Mouse (Mus musculus): Measurements from ENCODE around the gene Abcb8. TPM values are rescaled to one million over a fixed set of nuclear protein-coding genes. Genes with fewer than 3 reads are reported as not detected.

Gene Abcb8
- polyA plus RNA-seq, 1 experiment, result 16.8 TPM

DNA sequence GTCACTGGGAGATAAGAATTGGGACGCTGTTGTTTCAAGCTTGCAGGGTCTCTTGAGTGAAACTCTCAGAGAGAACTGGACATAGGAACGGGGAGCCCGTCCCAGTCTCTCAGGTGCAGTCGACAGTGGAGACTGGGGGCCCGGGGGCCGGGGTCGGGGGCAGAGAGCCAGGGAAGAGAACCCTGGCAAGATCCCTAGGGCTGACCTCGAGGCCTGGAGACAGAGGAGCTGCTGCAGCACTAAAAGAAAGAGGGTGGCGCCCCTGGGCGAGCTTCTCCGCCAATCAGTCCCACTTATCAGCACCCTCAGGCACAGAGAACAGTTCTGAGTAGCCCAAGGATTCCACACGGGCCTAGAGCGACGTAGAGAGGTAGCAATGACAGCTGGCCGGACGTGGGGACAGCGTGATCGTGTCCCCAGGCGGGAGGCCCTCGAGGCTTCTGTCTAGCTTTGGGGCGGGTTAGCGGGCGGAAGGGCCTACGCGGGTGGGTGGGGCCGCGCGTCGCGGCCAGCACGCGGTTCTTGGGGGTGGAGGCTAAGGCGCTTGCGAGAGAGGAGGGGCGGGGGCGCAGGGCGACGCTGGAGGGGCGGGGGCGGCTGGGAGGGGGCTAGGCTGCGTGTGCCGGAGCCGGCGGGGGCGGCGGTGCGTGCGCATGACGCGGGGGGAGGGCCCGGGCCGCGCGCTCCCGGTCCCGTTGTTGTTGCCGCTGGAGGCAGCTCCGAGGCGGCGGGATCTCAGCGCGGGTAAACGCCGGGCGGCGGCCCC is 58.0 kb downstream of the Abcb8 start:
- peak; percentile 50 for TF ChIP-seq POLR2A (IDR thresholded peaks at IDR 0.05; ENCODE audit: borderline replicate concordance, low read depth, low read length)
- no peak for TF ChIP-seq CTCF (IDR thresholded peaks at IDR 0.05; ENCODE audit: low read depth, low read length)
- Histone ChIP-seq H3K4me1 (ENCODE audit: control insufficient read depth, insufficient read depth, low read length) (peaks cover 31% of the 10 kb centered on the region), H3K27ac (ENCODE audit: insufficient read depth, low read depth, low read length) (peak overlapping the region; percentile 77), H3K4me3 (ENCODE audit: insufficient read depth, low read length) (peak overlapping the region; percentile 98)

DNA sequence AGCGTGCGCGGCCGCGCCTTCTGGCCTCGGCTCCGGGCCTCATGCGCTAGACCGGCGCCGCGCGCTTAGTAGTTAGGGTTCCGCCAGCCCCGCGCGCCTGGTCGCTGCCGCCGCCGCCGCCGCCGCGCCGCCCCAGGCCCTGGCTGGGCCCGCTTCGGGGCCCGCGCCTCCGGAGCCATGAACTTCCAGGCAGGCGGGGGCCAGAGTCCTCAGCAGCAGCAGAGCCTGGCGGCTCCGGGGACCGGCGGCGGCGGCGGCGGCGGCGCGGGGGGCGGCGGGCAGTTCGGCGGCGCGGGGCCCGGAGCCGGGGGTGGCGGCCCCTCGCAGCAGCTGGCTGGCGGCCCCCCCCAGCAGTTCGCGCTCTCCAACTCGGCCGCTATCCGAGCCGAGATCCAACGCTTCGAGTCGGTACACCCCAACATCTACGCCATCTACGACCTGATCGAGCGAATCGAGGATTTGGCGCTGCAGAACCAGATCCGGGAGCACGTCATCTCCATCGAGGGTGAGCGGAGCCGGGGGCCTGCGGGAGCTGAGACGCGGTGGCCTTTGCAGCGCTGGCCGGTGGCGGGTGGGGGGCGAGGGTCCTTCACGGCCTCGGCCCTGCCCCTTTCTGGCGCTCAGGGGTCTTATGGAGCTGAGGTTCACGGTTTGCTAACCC is 58.7 kb downstream of the Abcb8 start, which contains the start of gene Agap3:
Gene Agap3 (plus strand): TSS at position 148 of the 661 bp plus-strand sequence.
- no peak for TF ChIP-seq POLR2A (IDR thresholded peaks at IDR 0.05; ENCODE audit: borderline replicate concordance, low read depth, low read length)
- Histone ChIP-seq H3K4me3 (ENCODE audit: insufficient read depth, low read length) (peak within 1 kb of the TSS; percentile 98), H3K4me1 (ENCODE audit: control insufficient read depth, insufficient read depth, low read length) (peaks cover 32% of the 10 kb centered on the region), H3K27ac (ENCODE audit: insufficient read depth, low read depth, low read length) (peak within 1 kb of the TSS; percentile 81)

DNA sequence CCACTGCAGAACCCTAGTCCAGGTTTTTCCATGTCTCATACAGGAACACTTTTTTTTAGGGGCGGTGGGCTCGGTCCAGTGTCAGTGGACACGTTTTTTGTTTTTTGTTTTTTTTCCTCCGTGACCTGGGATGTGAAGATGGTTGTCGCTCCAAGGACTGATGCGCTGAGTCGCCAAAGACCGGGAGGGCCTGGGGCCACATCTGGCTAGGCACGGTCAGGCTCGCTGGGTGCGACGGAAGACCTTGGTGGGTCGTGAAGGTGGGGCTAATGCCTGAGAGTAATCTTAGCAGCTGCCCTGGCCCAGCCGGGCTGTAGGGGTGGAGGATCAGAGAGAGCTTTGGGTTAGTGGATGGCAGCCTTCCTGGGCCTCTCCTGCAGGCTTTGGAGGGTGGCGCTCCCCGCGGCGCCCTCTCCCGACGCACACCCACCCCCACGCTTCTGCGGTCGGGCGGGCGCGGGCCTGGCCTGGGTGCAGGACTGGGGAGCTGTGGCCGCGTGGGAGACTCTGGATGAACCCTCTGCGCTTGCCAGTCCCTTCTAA is 59.3 kb downstream of the Abcb8 start:
- Histone ChIP-seq H3K4me1 (ENCODE audit: control insufficient read depth, insufficient read depth, low read length) (peaks cover 32% of the 10 kb centered on the region), H3K4me3 (ENCODE audit: insufficient read depth, low read length) (peak overlapping the region; percentile 98), H3K27ac (ENCODE audit: insufficient read depth, low read depth, low read length) (peak overlapping the region; percentile 81)
- TF ChIP-seq CTCF (IDR thresholded peaks at IDR 0.05; ENCODE audit: low read depth, low read length) (no peak), POLR2A (IDR thresholded peaks at IDR 0.05; ENCODE audit: borderline replicate concordance, low read depth, low read length) (no peak)

DNA sequence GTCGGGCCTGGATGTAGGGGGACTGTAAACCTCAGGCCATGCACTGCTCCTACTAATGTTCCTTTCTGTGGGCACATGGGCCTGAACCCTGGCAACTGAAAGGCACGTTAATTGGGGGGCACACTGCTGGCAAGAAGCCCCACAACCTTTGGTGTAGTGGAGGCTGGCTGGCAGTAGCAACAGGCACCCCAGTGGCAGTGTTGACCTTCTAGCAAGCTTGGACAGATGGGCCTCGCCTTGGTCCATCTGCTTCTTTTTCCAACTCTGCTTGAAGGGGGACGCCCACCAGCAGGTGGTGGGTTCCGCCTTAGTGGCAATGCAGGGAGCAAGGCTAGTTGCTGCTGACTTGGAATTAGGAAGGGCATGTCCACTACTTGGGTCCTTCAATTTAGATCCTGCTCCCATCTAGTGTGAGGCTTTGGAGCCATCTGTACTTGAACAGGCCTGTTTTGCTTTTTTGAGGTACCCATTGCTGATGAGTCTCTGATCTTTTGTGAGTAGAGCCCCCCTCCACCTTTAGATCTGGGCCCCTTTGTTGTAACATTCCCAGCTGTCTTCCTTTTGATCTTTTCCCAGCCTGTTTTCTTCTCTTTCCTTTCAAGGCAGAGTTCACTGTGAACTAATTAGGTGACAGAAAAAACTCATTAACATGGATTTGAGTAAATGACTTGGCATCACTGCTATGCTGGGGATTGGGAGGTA is 60.0 kb downstream of the Abcb8 start:
- H3K27ac ChIP-seq (ENCODE audit: insufficient read depth, low read depth, low read length), result peak overlapping the region; percentile 81
- H3K4me3 ChIP-seq (ENCODE audit: insufficient read depth, low read length), result peak overlapping the region; percentile 98
- no peak for TF ChIP-seq CTCF (IDR thresholded peaks at IDR 0.05; ENCODE audit: low read depth, low read length)
- TF ChIP-seq POLR2A (IDR thresholded peaks at IDR 0.05; ENCODE audit: borderline replicate concordance, low read depth, low read length), result no peak
- H3K4me1 ChIP-seq (ENCODE audit: control insufficient read depth, insufficient read depth, low read length), result peaks cover 30% of the 10 kb centered on the region

DNA sequence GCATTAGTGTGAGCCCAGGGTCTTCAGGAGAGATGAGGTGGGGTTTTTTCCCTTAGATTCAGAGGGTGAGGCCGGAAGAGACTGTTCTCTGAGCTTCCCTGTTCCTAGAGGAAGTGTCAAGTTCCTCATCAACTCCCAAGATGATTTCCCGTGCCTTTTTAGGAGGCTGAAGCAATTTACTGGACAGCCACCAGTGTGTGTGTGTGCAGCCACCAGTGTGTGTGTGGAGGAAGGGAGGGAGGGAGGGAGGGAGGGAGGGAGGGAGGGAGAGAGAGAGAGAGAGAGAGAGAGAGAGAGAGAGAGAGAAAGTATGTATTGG is 60.5 kb downstream of the Abcb8 start:
- H3K4me1 ChIP-seq (ENCODE audit: control insufficient read depth, insufficient read depth, low read length), result peaks cover 30% of the 10 kb centered on the region

DNA sequence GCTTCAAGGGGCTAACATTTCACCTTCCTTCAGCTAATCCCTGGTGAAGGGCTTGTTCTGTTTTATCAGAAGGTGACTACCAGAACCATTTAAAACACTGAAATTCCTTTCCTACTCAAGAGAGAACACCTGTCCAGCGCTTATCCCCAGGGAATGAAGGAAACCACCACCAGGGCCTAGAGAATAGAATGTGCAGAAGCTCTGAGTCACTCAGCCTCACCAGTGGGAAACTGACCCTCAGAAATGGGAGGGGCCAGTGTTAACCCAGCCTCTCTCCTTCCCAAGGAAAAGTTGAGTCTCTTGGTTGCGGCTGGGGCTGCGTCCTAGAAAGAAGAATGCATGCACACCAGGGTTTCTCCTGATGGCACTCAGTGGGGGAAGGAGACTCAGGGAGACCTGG is 61.6 kb downstream of the Abcb8 start:
- Histone ChIP-seq H3K4me1 (ENCODE audit: control insufficient read depth, insufficient read depth, low read length) (peaks cover 30% of the 10 kb centered on the region), H3K4me3 (ENCODE audit: insufficient read depth, low read length) (no peak overlapping the region), H3K27ac (ENCODE audit: insufficient read depth, low read depth, low read length) (no peak overlapping the region)
- TF ChIP-seq POLR2A (IDR thresholded peaks at IDR 0.05; ENCODE audit: borderline replicate concordance, low read depth, low read length), result no peak
- no peak for TF ChIP-seq CTCF (IDR thresholded peaks at IDR 0.05; ENCODE audit: low read depth, low read length)

More for the DNA sequence above, 60.5 kb downstream of the Abcb8 start:
- TF ChIP-seq POLR2A (IDR thresholded peaks at IDR 0.05; ENCODE audit: borderline replicate concordance, low read depth, low read length), result no peak
- TF ChIP-seq CTCF (IDR thresholded peaks at IDR 0.05; ENCODE audit: low read depth, low read length), result no peak
- peak overlapping the region; percentile 81 for H3K27ac ChIP-seq (ENCODE audit: insufficient read depth, low read depth, low read length)
- peak overlapping the region; percentile 98 for H3K4me3 ChIP-seq (ENCODE audit: insufficient read depth, low read length)

DNA sequence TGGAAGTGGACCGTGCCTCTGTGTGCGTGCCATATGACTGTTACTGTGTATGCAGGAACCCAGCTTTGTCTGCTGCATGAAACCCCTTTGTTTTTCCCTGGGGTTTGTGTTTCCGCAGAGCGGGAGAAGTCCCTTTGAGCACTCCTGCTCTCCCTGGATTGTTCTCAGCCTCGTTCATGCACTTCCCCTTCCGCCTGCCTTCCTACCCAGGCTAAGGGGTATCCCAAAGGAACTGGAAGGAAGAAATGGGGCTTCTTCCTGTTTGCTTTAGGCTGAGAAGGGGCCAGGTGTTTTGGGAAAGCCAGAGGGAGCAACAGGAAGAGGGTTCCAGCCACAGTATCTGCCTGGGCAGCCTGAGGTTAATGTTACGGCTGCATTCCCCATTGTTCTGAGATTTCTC is 62.1 kb downstream of the Abcb8 start:
- Histone ChIP-seq H3K4me3 (ENCODE audit: insufficient read depth, low read length) (no peak overlapping the region), H3K4me1 (ENCODE audit: control insufficient read depth, insufficient read depth, low read length) (peaks cover 30% of the 10 kb centered on the region), H3K27ac (ENCODE audit: insufficient read depth, low read depth, low read length) (no peak overlapping the region)
- no peak for TF ChIP-seq CTCF (IDR thresholded peaks at IDR 0.05; ENCODE audit: low read depth, low read length)
- no peak for TF ChIP-seq POLR2A (IDR thresholded peaks at IDR 0.05; ENCODE audit: borderline replicate concordance, low read depth, low read length)

Other genes starting within 250 kb of the Abcb8 start
- 5.5 and 8.4 TPM in 2 replicates for gene Nupl2, start 228.7 kb upstream of the Abcb8 start, polyA plus RNA-seq (2012; ENCODE audit: insufficient read depth, insufficient read length, missing spikeins)
- gene Kcnh2, start 42.1 kb upstream of the Abcb8 start, polyA plus RNA-seq (2012; ENCODE audit: insufficient read depth, insufficient read length, missing spikeins), result not detected in 2 replicates
- gene Nos3, start 28.9 kb upstream of the Abcb8 start, polyA plus RNA-seq (2012; ENCODE audit: insufficient read depth, insufficient read length, missing spikeins), result not detected in 2 replicates
- 0.39 and 1.1 TPM in 2 replicates for gene Atg9b, start 1.5 kb upstream of the Abcb8 start, polyA plus RNA-seq (2012; ENCODE audit: insufficient read depth, insufficient read length, missing spikeins)
- gene Asic3, start 19.7 kb downstream of the Abcb8 start, polyA plus RNA-seq (2012; ENCODE audit: insufficient read depth, insufficient read length, missing spikeins), result not detected in 2 replicates
- 55.5 and 59.9 TPM in 2 replicates for gene Cdk5, start 29.9 kb downstream of the Abcb8 start, polyA plus RNA-seq (2012; ENCODE audit: insufficient read depth, insufficient read length, missing spikeins)
- 41.8 and 45.1 TPM in 2 replicates for gene Slc4a2, start 30.2 kb downstream of the Abcb8 start, polyA plus RNA-seq (2012; ENCODE audit: insufficient read depth, insufficient read length, missing spikeins)
- 46.3 and 49.0 TPM in 2 replicates for gene Fastk, start 51.6 kb downstream of the Abcb8 start, polyA plus RNA-seq (2012; ENCODE audit: insufficient read depth, insufficient read length, missing spikeins)
- 7.9 and 12.7 TPM in 2 replicates for gene Tmub1, start 54.2 kb downstream of the Abcb8 start, polyA plus RNA-seq (2012; ENCODE audit: insufficient read depth, insufficient read length, missing spikeins)
- gene Agap3, start 58.5 kb downstream of the Abcb8 start, polyA plus RNA-seq (2012; ENCODE audit: insufficient read depth, insufficient read length, missing spikeins), result 75.2 and 77.7 TPM in 2 replicates
- gene Gbx1, start 133.5 kb downstream of the Abcb8 start, polyA plus RNA-seq (2012; ENCODE audit: insufficient read depth, insufficient read length, missing spikeins), result not detected in 2 replicates
- gene Asb10, start 147.3 kb downstream of the Abcb8 start, polyA plus RNA-seq (2012; ENCODE audit: insufficient read depth, insufficient read length, missing spikeins), result 0.64 and 1.4 TPM in 2 replicates
- not detected in 2 replicates for gene 4931409K22Rik, start 163.1 kb downstream of the Abcb8 start, polyA plus RNA-seq (2012; ENCODE audit: insufficient read depth, insufficient read length, missing spikeins)
- gene Abcf2, start 183.8 kb downstream of the Abcb8 start, polyA plus RNA-seq (2012; ENCODE audit: insufficient read depth, insufficient read length, missing spikeins), result 32.7 and 34.5 TPM in 2 replicates
- gene Chpf2, start 193.1 kb downstream of the Abcb8 start, polyA plus RNA-seq (2012; ENCODE audit: insufficient read depth, insufficient read length, missing spikeins), result 29.9 and 31.5 TPM in 2 replicates
- gene Smarcd3, start 230.7 kb downstream of the Abcb8 start, polyA plus RNA-seq (2012; ENCODE audit: insufficient read depth, insufficient read length, missing spikeins), result not detected in 2 replicates

Data from bone marrow macrophage, adult 2 months (primary cell).